Mouse (Mus musculus) gastrocnemius, postnatal 36 days (tissue): ENCODE measurements around the gene Cav3. TPM values are rescaled to one million over a fixed set of nuclear protein-coding genes. Genes with fewer than 3 reads are reported as not detected.

Experiments
- DNase-seq, 2 experiments: peaks; one replicate each; pipeline ENCODE4 v3.0.0; 2022
- intact Hi-C: fragments of 180-260 bp; cut with DNase I; formaldehyde crosslinking; loops from one replicate; pipeline ENCODE4 v1.15.1; 2025
- total RNA-seq, 2 experiments: library from RNA; stranded (reverse); gene quantifications; 2 replicates each; pipeline ENCODE4 v1.2.3; 2021

The Cav3 gene
- total RNA-seq, 2 experiments from 2014 or later, result 77.5 to 89.4 TPM

DNA sequence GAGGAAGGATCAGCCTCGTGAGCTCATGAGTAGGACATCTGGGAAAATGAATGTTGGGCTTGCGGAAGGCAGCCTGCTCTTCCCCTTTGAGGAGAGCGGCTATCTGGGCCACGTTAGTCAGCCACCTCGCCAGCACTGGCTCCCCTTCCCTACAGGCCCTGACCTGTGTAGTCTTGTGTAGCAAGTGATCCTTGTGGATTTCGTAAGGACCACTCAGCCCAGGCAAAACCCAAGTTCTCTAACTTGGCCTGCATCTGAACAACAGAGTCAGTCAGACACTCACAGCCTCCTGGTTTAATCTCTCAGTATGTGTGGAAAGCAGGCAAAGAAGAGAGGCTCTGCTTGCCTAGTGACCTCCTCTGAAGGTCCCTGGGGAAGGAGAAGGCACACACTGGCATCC is 33.4 kb downstream of the Cav3 start:
- no peak for DNase-seq
- intact Hi-C loops, result loop anchor here (10.0 kb wide), 2 partner anchors 192 to 512 kb away; no protein-coding TSS in a partner anchor

DNA sequence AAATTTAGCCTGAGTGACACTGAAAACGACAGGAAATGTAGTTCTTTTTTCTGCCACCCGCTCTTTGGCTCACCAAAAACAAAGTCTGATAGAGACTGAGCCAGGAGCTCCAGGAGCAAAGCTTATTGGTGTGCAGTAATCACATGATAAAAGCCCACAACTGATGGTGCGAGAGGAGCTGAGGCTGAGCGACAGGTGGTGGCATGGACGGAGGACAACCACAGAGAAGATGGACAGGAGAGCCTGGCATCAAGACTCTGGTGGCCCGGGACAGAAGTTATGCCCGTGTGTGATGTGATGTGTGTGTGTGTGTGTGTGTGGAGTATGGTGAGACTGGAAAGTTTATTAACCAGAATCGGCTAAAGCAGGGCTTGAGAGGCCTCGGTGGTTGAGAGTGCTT is 34.1 kb downstream of the Cav3 start:
- intact Hi-C loops, result loop anchor here (10.0 kb wide), 2 partner anchors 191 to 511 kb away; no protein-coding TSS in a partner anchor
- no peak for DNase-seq

DNA sequence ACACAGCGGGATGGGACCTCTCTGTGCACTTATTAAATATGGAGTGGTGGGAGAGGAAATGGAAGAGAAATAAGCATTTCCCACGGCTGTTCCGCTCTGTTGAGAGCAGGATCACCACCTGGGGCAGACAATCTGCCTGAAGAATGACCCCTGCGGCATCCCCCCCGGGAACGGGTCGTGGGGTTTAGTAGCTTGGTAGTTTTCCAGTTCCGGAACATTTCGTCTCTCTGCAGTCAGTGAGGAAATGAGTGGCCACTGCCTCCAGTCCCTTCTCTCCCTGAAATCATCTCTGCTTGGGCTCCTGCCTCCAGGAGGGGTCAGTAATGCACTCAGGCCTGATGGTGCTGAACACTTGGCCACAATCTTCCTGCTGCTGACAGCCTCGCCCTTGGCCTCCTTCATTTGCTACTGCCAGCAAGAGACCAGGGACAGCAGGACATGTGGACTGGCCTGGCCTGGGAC is 35.3 kb downstream of the Cav3 start:
- intact Hi-C loops, result loop anchor here (10.0 kb wide), 2 partner anchors 190 to 510 kb away; no protein-coding TSS in a partner anchor
- peak in 1 of 2 experiments; percentile 16 for DNase-seq

DNA sequence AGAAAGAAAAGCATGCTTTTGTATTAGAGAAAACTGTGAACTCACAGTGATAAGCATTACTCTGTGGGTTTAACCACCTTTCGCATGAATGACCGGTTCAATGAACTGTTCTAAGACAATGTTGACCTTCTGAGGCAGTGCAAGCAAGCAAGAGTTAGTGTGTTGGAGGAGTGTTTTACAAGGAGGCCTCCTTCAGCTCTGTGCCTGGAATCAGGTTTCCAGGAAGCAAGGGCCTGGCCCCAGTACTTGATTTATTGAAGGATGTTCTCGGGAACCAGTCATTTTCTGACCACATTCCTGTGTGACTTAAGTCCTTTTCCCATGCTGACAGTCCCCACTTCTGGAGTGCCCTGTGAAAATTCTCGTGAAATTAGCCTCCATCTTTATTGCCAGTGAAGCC is 35.9 kb downstream of the Cav3 start:
- intact Hi-C loops, result loop anchor here (10.0 kb wide), 2 partner anchors 190 to 510 kb away; no protein-coding TSS in a partner anchor
- no peak for DNase-seq

DNA sequence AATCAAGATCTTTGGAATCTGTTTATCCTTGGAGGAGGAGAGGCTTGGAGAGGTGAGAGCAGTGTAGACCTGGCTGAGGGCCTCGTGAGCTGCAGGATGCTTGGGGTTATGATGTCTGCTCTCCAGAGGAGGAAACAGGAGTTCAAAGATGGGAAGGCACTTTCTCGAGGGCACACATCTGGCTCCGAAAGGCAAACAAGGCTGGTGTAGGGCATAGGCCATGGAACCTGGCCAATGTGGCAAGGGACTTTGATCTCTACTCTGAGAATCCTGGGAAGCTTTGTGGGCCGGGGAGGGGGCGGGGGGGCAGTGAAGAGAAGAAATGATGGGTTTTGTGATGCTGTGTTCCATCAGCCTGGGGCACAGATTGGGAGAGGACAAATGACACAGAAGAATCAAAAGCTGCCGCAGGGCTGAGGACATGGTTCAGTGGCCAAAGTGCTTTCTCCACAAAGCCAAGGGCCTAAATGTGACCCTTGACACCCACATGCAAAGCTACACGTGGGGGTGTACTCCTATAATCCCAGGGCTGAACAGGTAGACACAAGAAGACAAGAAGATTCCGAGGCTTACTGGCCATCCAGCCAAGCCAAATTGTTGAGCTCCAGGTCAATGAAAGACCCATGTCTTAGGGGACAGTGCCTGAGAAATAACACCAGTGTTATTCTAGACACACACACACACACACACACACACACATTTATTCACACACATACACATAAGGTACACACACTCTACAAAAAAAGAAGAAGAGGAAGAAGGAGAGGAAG is 37.2 kb downstream of the Cav3 start:
- no peak for DNase-seq
- intact Hi-C loops, result loop anchor here (10.0 kb wide), 2 partner anchors 188 to 508 kb away; no protein-coding TSS in a partner anchor

DNA sequence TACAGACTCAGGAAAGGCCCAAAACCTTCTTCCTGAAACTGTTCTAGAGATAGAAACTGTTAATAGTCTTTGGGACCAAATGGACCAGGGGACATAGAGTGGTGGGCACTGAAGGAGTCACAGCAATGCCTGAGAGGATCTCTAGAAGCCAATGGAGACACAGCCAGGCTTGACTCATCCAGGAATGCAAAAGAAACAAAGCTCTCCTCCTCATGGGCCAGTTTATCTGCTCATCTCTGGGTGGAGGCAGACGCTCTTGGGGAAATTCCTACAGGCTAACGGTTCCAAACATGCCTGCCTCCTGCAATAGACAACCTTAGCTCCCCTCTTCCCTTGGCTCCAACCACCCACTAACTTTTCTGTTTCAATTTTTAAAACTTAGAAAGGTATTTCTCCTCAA is 38.2 kb downstream of the Cav3 start:
- intact Hi-C loops, result loop anchor here (10.0 kb wide), 2 partner anchors 187 to 507 kb away; no protein-coding TSS in a partner anchor
- DNase-seq, result no peak

DNA sequence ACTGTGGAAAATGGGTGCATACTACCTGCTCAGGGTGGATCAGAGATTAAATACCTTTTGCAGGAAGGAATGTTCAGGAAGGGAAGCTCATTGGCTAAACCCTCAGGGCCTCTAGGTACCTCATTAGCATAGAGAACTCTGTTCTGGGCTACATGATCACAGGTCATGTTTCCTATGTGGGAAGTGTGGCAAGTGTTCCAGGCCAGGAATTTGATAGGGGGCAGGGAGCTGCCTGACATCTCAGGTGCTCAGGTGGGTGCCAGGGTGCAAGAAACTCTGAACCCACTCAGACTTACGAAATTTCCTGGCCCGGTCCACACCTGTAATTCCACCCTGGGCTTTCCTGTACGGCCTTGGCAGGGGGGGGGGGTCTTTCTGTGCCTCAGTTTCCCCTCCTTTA is 39.4 kb downstream of the Cav3 start:
- no peak for DNase-seq
- intact Hi-C loops, result loop anchor here (10.0 kb wide), 2 partner anchors 186 to 506 kb away; no protein-coding TSS in a partner anchor

DNA sequence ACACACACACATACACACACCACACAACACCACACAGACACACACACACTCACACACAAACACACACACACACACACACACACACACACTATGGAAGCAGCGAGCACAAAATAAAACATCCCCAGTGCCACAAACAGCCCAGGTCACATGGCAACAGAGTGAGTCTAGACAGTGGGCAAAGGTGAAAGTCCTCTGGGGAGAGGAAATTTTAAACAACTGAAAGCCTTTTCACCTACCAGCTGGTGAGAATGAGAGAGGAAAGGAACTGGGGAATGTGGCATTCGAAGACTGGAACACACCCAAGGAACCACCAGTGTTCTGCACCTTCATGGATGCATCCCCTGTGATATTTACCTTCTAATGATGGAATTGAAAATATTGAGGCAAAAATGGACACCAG is 40.2 kb downstream of the Cav3 start:
- no peak for DNase-seq
- intact Hi-C loops, result loop anchor here (10.0 kb wide), 2 partner anchors 185 to 505 kb away; no protein-coding TSS in a partner anchor

DNA sequence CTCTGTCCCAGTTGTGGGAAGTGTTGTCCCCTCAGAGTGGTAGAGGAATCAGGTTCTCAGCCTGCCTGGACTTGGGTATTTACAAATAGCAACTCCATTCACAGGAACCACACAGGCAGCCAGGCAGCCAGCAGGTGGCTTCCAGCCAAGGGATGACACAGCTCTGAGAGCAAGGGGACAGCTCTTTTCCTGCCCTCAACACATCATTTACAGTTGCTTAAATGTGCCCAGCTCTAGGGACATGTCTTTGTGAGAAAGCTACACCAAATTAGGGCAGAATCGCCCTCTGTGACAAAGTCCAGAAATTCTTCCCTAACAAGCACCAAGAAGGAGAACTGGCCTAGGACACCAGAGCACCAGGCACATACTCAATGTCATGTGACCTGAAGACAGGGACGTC is 41.9 kb downstream of the Cav3 start:
- intact Hi-C loops, result no loop called here
- DNase-seq, result no peak

DNA sequence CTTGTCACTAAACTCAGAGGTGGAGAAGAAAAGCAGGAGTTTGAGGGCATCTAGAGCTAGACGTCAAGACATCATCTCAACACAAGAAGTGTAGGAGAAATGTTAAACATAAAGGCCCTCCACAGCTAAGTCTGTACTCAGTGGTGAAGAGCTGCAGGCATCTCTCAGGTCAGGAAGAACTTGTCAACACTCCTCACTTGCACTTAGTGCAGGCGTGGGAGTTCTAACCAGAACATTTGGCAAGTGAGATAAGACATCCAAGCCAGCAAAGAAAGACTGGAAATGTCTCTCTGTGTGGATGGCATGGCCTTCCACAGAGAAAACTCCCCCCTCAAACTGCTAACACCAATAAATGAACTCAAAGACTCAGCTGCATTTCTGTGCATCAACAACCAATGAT is 48.3 kb downstream of the Cav3 start:
- DNase-seq, result no peak
- intact Hi-C loops, result no loop called here

DNA sequence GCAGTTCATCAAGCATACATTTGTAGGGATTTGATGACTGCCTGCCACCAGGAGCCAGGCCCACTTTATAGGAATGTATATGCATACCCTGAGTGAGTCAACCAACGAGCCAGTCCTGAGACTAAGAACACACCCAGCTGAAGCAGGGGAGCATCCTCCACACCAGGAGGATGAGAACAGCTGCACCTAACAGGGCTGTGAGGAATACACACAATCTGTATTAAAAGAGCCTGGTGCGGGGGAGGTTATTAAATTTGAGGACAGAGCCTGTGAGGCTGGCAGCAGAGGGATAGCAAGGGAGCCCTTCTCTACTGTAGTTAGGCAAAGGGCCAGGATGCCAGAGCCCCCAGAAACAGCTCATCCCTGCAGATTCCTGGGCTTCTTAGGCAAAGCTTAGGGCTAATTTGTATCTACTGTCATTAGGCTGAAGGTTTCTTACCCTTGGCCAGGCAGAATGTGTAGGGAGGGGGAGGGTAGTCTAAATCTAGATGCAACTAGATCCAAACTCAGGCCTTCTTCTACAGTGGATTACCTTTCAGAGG is 50.4 kb downstream of the Cav3 start:
- intact Hi-C loops, result no loop called here

DNA sequence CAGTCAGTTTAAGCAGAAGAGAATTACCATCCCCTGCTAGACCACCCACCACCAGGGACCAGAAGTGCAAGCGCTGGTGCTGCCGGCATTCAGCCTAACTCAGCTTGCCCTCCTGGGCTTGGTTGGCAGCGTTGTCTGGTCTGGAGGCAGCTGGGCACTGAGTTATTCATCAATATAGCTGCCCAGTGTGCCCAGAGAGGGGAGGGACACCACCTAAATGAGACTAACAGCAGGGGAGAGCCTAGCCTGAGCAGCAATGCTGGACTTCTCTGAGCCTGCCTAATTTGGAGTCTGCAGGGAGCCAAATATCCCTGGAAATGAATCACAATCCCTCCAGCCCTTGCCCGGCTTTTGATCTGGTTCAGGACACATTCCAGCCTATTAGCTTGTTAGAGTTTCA is 51.0 kb downstream of the Cav3 start:
- DNase-seq, result no peak
- intact Hi-C loops, result no loop called here

More for the DNA sequence above, 50.4 kb downstream of the Cav3 start:
- DNase-seq, result no peak

DNA sequence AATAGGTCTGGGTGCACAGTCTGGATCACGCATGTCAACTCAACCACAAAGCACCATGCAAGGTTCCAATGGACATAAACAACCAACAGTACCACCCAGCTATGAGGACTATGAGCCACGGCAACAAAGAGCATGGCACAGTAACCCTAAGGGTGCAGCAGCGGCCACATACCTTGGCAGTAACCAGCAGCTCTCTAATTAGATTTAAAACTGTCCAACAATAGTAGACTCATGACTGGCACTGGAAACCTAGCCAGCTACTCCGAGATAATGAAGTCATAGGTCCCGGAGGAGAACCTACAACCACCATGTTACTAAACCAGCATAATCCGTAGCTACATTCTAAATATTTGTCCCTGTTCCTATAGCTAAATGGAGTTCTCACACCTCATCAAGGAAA is 55.3 kb downstream of the Cav3 start:
- intact Hi-C loops, result no loop called here
- no peak for DNase-seq

DNA sequence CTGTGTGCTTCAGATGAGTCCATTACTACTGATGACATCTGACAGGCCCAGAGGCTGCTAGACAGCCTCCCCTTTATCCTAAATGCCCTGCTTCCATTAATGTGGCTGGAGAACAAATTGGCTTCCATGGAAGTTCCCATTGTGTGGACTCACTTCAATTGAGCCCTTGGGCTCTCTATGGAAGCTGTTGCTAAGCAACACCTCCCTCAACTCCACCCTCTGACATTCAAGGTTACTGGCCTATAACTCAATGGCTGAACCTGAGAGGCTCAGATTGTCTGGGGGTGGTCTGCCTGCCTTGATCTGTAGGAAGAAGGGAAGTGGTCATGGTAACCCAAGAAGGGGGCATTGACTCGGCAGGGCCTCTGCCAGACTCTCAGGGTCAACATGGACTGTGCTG is 57.2 kb downstream of the Cav3 start:
- no peak for DNase-seq
- intact Hi-C loops, result no loop called here

DNA sequence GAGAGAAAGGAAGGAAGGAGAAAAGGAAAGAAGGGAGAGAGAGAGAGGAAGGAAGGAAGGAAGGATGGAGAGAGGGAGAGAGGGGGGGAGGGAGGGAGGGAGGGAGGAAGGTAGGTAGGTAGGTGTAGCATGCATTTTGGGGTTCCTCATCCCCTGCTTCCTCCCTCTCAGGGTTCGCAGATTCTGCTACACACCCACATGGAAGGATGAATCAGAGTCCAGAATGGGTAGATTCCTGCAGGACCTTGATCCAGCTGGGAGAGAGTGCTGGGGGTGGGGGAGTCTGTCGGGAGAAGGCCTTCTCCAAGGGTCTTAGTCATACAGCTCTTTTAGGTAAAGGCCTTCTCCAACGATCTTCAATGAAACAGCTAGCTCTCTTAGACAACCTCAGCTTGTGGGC is 58.3 kb downstream of the Cav3 start:
- intact Hi-C loops, result no loop called here
- no peak for DNase-seq

DNA sequence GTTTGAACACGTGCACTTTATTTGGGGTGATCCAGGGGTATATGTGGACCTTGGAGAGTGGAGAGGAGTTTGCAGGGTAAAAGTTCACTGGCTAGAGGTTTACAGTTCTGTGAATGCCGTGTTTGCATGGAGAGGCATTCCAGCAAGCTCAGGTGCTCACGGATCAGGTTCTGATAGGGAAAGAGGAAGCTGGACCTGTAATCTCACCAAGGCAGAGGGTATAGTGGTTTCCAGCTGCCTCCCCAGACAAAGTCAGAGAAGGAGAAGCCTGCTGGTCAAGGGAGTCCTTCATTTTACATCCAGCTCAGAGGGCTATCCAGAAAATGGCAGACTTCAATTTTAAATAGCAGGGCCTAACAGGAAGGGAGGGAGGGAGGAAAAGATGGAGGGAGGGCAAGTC is 58.7 kb downstream of the Cav3 start:
- intact Hi-C loops, result no loop called here
- DNase-seq, result no peak

Other genes starting within 250 kb of the Cav3 start
- gene Lmcd1, start 185.7 kb upstream of the Cav3 start, total RNA-seq, result 100 to 1,000 TPM in 1 of 2 experiments, 10 to 100 TPM in 1; 62.6 to 127 TPM
- under 1 TPM; 0.64 to 0.96 TPM for gene Ssu2, start 71.5 kb upstream of the Cav3 start, total RNA-seq
- gene Oxtr, start 30.4 kb downstream of the Cav3 start, total RNA-seq, result under 1 TPM; 0.07 to 0.08 TPM
- 1 to 10 TPM in 1 of 2 experiments, under 1 TPM in 1; 0.81 to 1.5 TPM for gene Rad18, start 237.2 kb downstream of the Cav3 start, total RNA-seq